Mouse (Mus musculus) kidney, adult 18-20 months (tissue): Measurements from ENCODE around the gene Tpk1.
"Not testable (repeated sequence)": the region's sequence is repeated elsewhere in the genome, so short reads cannot be mapped to it uniquely, and the experiment has no call there.

Experiments
- DNase-seq: peaks from one replicate; pipeline ENCODE4 v3.0.0; 2021

Tpk1 gene

GRCm38 (mm10) chr6:43518378-43518777 lies 147.7 kb downstream of the Tpk1 start:
- no peak for DNase-seq

- DNase-seq = no peak
Observed at GRCm38 (mm10) chr6:43517316-43517655, 148.8 kb downstream of the Tpk1 start.

GRCm38 (mm10) chr6:43516593-43517315 lies 149.3 kb downstream of the Tpk1 start:
- no peak for DNase-seq

- DNase-seq = not testable (repeated sequence)
Observed at GRCm38 (mm10) chr6:43506686-43507385, 159.2 kb downstream of the Tpk1 start.

GRCm38 (mm10) chr6:43504609-43505230 lies 161.4 kb downstream of the Tpk1 start:
- DNase-seq = no peak

- DNase-seq = no peak
Observed at GRCm38 (mm10) chr6:43492367-43492766, 173.7 kb downstream of the Tpk1 start.

GRCm38 (mm10) chr6:43486691-43487090 lies 179.4 kb downstream of the Tpk1 start:
- no peak for DNase-seq

- DNase-seq = no peak
Observed at GRCm38 (mm10) chr6:43480687-43481086, 185.4 kb downstream of the Tpk1 start.

GRCm38 (mm10) chr6:43478810-43479209 lies 187.3 kb downstream of the Tpk1 start:
- no peak for DNase-seq

- DNase-seq = no peak
Observed at GRCm38 (mm10) chr6:43476406-43476805, 189.7 kb downstream of the Tpk1 start.

GRCm38 (mm10) chr6:43475921-43476320 lies 190.2 kb downstream of the Tpk1 start:
- no peak for DNase-seq

- no peak for DNase-seq
Observed at GRCm38 (mm10) chr6:43471556-43471955, 194.5 kb downstream of the Tpk1 start.

- no peak for DNase-seq
Observed at GRCm38 (mm10) chr6:43468821-43469594, 197.1 kb downstream of the Tpk1 start.

GRCm38 (mm10) chr6:43462849-43463369 lies 203.2 kb downstream of the Tpk1 start:
- DNase-seq = no peak

GRCm38 (mm10) chr6:43462189-43462848 lies 203.8 kb downstream of the Tpk1 start:
- DNase-seq = no peak

GRCm38 (mm10) chr6:43459082-43459481 lies 207.0 kb downstream of the Tpk1 start:
- DNase-seq = no peak

- no peak for DNase-seq
Observed at GRCm38 (mm10) chr6:43457989-43458388, 208.1 kb downstream of the Tpk1 start.

- no peak for DNase-seq
Observed at GRCm38 (mm10) chr6:43449498-43449897, 216.6 kb downstream of the Tpk1 start.

- no peak for DNase-seq
Observed at GRCm38 (mm10) chr6:43445856-43446255, 220.2 kb downstream of the Tpk1 start.

- DNase-seq = no peak
Observed at GRCm38 (mm10) chr6:43442191-43442590, 223.9 kb downstream of the Tpk1 start.

- DNase-seq = no peak
Observed at GRCm38 (mm10) chr6:43435987-43436541, 230.0 kb downstream of the Tpk1 start.

GRCm38 (mm10) chr6:43434365-43434764 lies 231.7 kb downstream of the Tpk1 start:
- DNase-seq = no peak
